Mouse (Mus musculus) C2C12 (cell line): Measurements from ENCODE around the gene Hoxb3. TPM values are rescaled to one million over a fixed set of nuclear protein-coding genes. Genes with fewer than 3 reads are reported as not detected.

ENCODE experiments used
- H3K27me3 ChIP-seq: one replicate; pipeline ENCODE4 v1.6.1; 2011; ENCODE audit not compliant: control insufficient read depth, insufficient read depth, insufficient read length
- H3K36me3 ChIP-seq: one replicate; pipeline ENCODE4 v1.6.1; 2011; ENCODE audit not compliant: control insufficient read depth, insufficient read depth
- H3K4me3 ChIP-seq: one replicate; pipeline ENCODE4 v1.5.1; 2011; ENCODE audit warnings: mild to moderate bottlenecking, control low read depth; ENCODE audit not compliant: poor library complexity, insufficient read depth, severe bottlenecking
- H3K79me2 ChIP-seq: one replicate; pipeline ENCODE4 v1.6.1; 2011; ENCODE audit not compliant: control insufficient read depth, insufficient read depth
- H3K79me3 ChIP-seq: one replicate; pipeline ENCODE4 v1.6.1; 2011; ENCODE audit warnings: low read depth, control low read depth
- H3ac ChIP-seq: one replicate; pipeline ENCODE3; 2011; ENCODE audit warnings: low read depth; ENCODE audit not compliant: control insufficient read depth, insufficient read length
- CEBPB ChIP-seq: IDR thresholded peaks from one replicate; pipeline ENCODE4 v1.6.1; 2011; ENCODE audit warnings: low read depth, mild to moderate bottlenecking, control low read depth, moderate library complexity
- CTCF ChIP-seq: IDR thresholded peaks from one replicate; pipeline ENCODE4 v1.5.1; 2011; ENCODE audit not compliant: control insufficient read depth, insufficient read depth, insufficient read length
- FOSL1 ChIP-seq: IDR thresholded peaks from one replicate; pipeline ENCODE4 v1.8.0; 2011; ENCODE audit warnings: mild to moderate bottlenecking, low read length; ENCODE audit not compliant: poor library complexity, insufficient read depth, severe bottlenecking
- MAX ChIP-seq: IDR thresholded peaks from one replicate; pipeline ENCODE4 v1.6.1; 2011; ENCODE audit warnings: mild to moderate bottlenecking, control low read depth
- MYOD1 ChIP-seq: IDR thresholded peaks from one replicate; pipeline ENCODE4 v1.6.1; 2011; ENCODE audit warnings: low read depth; ENCODE audit not compliant: control insufficient read depth, insufficient read length
- MYOG ChIP-seq: IDR thresholded peaks from one replicate; pipeline ENCODE4 v1.6.1; 2011; ENCODE audit not compliant: control insufficient read depth, insufficient read length; ENCODE audit errors: extremely low read depth
- USF1 ChIP-seq: IDR thresholded peaks from one replicate; pipeline ENCODE4 v1.6.1; 2011; ENCODE audit warnings: low read depth, mild to moderate bottlenecking, control low read depth, moderate library complexity
- polyA plus RNA-seq: library from polyadenylated mRNA; unstranded; fragments of >200 nt; fragmentation: generic; extraction: Trizol; gene quantifications from one replicate; pipeline ENCODE4 v1.2.1, GENCODE M21; 2012; ENCODE audit warnings: missing spikeins

Gene Hoxb3
- polyA plus RNA-seq, 1 experiment: not detected

DNA sequence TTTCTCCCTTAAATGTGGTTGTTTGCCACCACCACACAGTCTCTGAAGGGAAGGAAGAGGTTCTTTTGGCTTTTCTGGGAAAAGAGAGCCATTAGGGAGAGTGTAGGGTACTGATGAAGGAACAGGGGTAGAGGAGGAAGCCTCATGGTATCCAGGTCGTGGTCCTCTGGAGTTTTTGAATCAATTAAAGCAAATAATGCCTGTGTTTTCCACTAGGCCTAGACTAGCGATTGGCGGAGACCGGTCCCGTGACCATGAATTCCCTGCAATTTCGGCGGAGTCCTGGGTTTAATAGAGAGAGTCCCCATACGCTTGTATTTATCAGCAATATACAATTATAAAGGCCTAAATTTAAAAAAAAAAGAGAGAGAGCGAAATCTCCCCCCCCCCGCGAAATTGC is 28.2 kb downstream of the Hoxb3 start:
- no peak for TF ChIP-seq MAX
- H3K27me3 ChIP-seq: peaks cover 71% of the 10 kb centered on the region
- H3K79me3 ChIP-seq: no peaks in the 10 kb centered on the region
- H3K79me2 ChIP-seq: no peaks in the 10 kb centered on the region
- no peak overlapping the region for H3K4me3 ChIP-seq
- H3K36me3 ChIP-seq: no peaks in the 10 kb centered on the region
- H3ac ChIP-seq: no peak overlapping the region

DNA sequence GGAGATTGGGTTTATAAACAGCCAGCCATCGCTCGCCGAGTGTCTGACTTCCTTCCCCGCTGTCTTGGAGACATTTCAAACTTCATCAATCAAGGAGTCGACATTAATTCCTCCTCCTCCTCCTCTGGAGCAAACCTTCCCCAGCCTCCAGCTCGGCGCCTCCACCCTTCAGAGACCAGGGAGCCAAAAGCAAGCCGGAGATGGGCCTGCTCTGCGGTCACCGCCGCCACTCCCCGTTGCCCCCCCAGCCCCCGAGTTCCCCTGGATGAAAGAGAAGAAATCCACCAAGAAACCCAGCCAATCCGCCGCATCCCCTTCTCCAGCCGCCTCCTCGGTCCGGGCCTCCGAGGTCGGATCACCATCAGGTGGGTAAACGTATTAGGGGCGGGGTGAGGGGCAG is 28.7 kb downstream of the Hoxb3 start:
- no peak overlapping the region for H3ac ChIP-seq
- H3K79me3 ChIP-seq: no peaks in the 10 kb centered on the region
- peaks cover 66% of the 10 kb centered on the region for H3K27me3 ChIP-seq
- no peak for TF ChIP-seq FOSL1
- no peak for TF ChIP-seq CEBPB
- TF ChIP-seq USF1: no peak
- TF ChIP-seq MAX: no peak
- TF ChIP-seq MYOG: no peak
- TF ChIP-seq MYOD1: no peak
- no peak for TF ChIP-seq CTCF
- no peak overlapping the region for H3K4me3 ChIP-seq
- no peaks in the 10 kb centered on the region for H3K36me3 ChIP-seq
- no peaks in the 10 kb centered on the region for H3K79me2 ChIP-seq

DNA sequence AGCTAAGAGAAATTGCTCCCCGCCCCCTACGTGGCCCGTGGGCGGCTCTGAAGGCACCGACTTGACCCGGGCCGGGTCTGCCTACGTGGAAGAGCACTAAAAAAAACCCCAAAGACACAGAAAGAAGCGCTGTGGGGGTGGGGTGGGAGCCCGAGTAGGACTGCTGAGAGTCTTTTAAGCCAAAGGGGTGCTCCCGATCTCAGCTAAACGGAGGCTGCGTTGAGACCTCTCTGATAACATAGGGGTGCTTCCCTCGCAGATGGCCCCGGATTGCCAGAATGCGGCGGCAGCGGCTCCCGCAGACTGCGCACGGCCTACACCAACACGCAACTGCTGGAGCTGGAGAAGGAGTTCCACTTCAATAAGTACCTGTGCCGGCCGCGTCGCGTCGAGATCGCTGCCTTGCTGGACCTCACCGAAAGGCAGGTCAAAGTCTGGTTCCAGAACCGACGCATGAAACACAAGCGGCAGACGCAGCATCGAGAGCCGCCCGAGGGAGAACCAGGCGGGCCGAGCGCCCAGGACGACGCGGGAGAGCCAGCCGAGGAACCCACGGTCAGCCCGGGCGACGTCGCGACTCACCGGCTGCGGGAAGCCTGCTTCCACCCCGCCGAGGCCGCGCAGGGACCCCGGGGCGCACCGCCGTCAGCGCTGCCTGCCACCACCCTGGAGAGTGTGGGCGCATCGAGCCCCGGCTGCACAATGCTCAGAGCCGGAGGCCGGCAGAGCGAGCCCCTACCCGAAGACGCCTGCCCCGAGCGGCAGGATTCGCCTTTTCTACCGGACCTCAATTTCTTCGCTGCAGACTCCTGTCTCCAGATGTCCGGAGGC is 29.8 kb downstream of the Hoxb3 start:
- no peaks in the 10 kb centered on the region for H3K36me3 ChIP-seq
- no peak overlapping the region for H3ac ChIP-seq
- H3K79me3 ChIP-seq: no peaks in the 10 kb centered on the region
- no peaks in the 10 kb centered on the region for H3K79me2 ChIP-seq
- H3K4me3 ChIP-seq: no peak overlapping the region
- H3K27me3 ChIP-seq: peaks cover 63% of the 10 kb centered on the region
- no peak for TF ChIP-seq CTCF
- no peak for TF ChIP-seq FOSL1
- TF ChIP-seq USF1: no peak
- no peak for TF ChIP-seq MAX
- TF ChIP-seq MYOD1: no peak
- no peak for TF ChIP-seq MYOG
- TF ChIP-seq CEBPB: no peak

DNA sequence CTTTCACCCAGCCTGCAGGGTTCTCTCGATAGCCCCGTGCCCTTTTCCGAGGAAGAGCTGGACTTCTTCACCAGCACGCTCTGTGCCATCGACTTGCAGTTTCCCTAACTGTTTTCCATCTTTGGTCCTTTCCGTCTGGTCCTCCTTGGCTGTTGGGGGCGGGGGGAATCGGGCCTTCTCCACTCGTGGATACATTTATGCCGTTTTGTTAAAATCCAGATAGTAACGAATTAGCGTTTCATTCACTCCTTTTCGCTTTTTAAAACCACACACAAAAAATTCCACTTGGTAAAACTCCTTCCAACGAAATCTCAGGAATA is 30.4 kb downstream of the Hoxb3 start:
- peaks cover 57% of the 10 kb centered on the region for H3K27me3 ChIP-seq
- no peak overlapping the region for H3ac ChIP-seq
- H3K79me2 ChIP-seq: no peaks in the 10 kb centered on the region
- no peak for TF ChIP-seq FOSL1
- no peak for TF ChIP-seq MYOD1
- no peak for TF ChIP-seq USF1
- TF ChIP-seq MYOG: no peak
- no peak for TF ChIP-seq MAX
- TF ChIP-seq CEBPB: no peak
- no peak for TF ChIP-seq CTCF
- no peaks in the 10 kb centered on the region for H3K36me3 ChIP-seq
- H3K79me3 ChIP-seq: no peaks in the 10 kb centered on the region
- no peak overlapping the region for H3K4me3 ChIP-seq

DNA sequence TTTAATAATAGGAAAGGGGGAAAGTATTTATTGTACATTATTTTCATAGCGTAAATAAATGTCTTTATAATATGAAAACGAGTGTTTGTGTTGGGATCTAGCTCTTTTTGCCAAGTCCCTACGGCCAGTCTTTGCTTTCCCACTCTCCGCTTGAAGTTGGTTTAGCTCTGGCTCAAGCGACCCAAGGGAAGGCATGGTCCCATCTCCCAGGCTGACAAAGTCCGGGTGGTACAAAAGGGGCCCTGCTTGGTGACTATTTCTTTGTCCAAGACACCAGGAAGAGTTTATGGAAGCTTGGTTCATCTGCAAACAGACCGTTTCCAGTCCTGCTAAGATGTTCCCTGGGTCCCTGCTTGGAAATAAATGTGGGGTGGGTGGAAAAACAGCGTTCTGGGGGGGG is 30.8 kb downstream of the Hoxb3 start:
- TF ChIP-seq USF1 (no peak), MAX (no peak), CTCF (no peak), MYOG (no peak), MYOD1 (no peak), CEBPB (no peak), FOSL1 (no peak)
- H3K4me3 ChIP-seq: no peak overlapping the region

DNA sequence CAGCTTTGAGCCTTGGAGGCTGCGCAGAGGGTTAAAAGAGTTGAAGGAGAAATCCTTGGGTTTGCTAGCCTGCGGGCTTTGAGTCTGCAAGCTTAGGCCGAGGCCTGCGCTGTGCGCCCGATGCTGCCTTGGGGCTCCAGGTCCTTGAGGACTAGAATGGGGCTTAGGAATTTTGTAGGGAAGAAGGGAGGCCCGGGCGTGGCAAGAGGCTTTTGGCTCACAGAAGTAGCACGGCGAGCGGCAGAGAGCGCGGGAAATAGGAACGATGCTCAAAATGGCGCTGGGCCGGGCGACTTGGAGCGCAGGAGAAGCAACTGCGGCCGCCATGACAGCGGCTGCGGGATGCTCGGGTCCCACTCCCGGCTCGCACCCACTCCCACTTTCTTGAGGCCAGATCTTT is 31.2 kb downstream of the Hoxb3 start:
- TF ChIP-seq MYOD1: no peak
- TF ChIP-seq CTCF: no peak
- TF ChIP-seq MYOG: no peak
- TF ChIP-seq FOSL1: no peak
- TF ChIP-seq MAX: no peak
- no peak for TF ChIP-seq USF1
- no peak for TF ChIP-seq CEBPB

More for the DNA sequence above, 30.8 kb downstream of the Hoxb3 start:
- no peaks in the 10 kb centered on the region for H3K79me3 ChIP-seq
- H3K27me3 ChIP-seq: peaks cover 56% of the 10 kb centered on the region
- H3K36me3 ChIP-seq: no peaks in the 10 kb centered on the region
- no peaks in the 10 kb centered on the region for H3K79me2 ChIP-seq
- no peak overlapping the region for H3ac ChIP-seq

More for the DNA sequence above, 31.2 kb downstream of the Hoxb3 start:
- H3K27me3 ChIP-seq: peaks cover 56% of the 10 kb centered on the region
- no peaks in the 10 kb centered on the region for H3K79me3 ChIP-seq
- no peaks in the 10 kb centered on the region for H3K79me2 ChIP-seq
- H3K36me3 ChIP-seq: no peaks in the 10 kb centered on the region
- H3K4me3 ChIP-seq: no peak overlapping the region
- no peak overlapping the region for H3ac ChIP-seq
